Mouse (Mus musculus) heart, embryonic 10.5 days (tissue): ENCODE data around the gene Gm20532. TPM values are rescaled to one million over a fixed set of nuclear protein-coding genes. Genes with fewer than 3 reads are reported as not detected.

Source experiments
- DNase-seq: peaks from one replicate; pipeline ENCODE4 v3.0.0-alpha.2; 2017; ENCODE audit warnings: low spot score
- H3K27ac ChIP-seq: fragments of 300-500 bp; sonication (generic); 2 replicates; pipeline ENCODE4 v1.5.1; 2016; ENCODE audit warnings: mild to moderate bottlenecking
- H3K27me3 ChIP-seq: fragments of 300-500 bp; sonication (generic); 2 replicates; pipeline ENCODE4 v1.6.1; 2016; ENCODE audit warnings: mild to moderate bottlenecking; ENCODE audit not compliant: poor library complexity, insufficient read depth, severe bottlenecking
- H3K36me3 ChIP-seq: fragments of 300-500 bp; sonication (generic); 2 replicates; pipeline ENCODE4 v1.6.1; 2016; ENCODE audit warnings: mild to moderate bottlenecking, moderate library complexity
- H3K4me1 ChIP-seq: fragments of 300-500 bp; sonication (generic); 2 replicates; pipeline ENCODE4 v1.6.1; 2016; ENCODE audit warnings: mild to moderate bottlenecking
- H3K4me3 ChIP-seq: fragments of 300-500 bp; sonication (generic); 2 replicates; pipeline ENCODE4 v1.5.1; 2016; ENCODE audit warnings: mild to moderate bottlenecking, moderate library complexity
- H3K9me3 ChIP-seq: fragments of 300-500 bp; sonication (generic); 2 replicates; pipeline ENCODE4 v1.6.1; 2016; ENCODE audit warnings: mild to moderate bottlenecking, moderate library complexity
- WGBS: fragments of 180-500 bp; shearing (Covaris S2); methylation state at CpG from one replicate; pipeline ENCODE4 v1.1.7; 2016; 5-methylcytosine and 5-hydroxymethylcytosine counted together
- polyA plus RNA-seq: library from polyadenylated mRNA; unstranded; fragments of >200 nt; fragmentation: Nextera tagmentation; extraction: Ambion mirVana; gene quantifications from 2 replicates; pipeline ENCODE4 v1.2.1, GENCODE M21; 2016

Gene Gm20532
- polyA plus RNA-seq, 1 experiment from 2014 or later: not detected

DNA sequence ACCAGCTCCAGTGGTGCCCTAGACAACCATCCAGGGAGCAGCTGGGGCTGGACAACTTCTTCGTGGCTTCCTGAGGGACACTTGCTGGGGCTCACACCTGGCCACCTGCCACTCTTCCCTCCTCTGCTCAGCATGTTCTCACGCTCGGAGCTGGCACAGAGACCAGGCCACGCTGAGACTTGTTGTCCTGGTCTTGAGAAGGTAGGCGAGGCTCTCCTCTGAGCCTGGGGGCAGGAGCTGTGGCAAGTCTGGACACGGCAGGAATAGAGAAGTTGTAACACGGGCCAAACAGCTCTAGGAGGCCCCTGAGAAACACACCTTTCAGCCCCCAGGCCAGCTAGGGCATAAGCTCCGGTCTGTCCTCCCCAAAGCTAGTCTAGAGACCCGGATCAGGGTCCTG, 32.5 kb upstream of the Gm20532 start:
- 76% methylated on average over 9 of the region's 9 CpGs for WGBS
- Histone ChIP-seq H3K36me3 (no peaks in the 10 kb centered on the region), H3K4me1 (peaks cover 47% of the 10 kb centered on the region), H3K9me3 (no peaks in the 10 kb centered on the region), H3K27me3 (peaks cover 18% of the 10 kb centered on the region; the same call in 1 of the 2 replicates), H3K4me3 (no peak overlapping the region), H3K27ac (no peak overlapping the region)
- DNase-seq: no peak

GRCm38 (mm10) chr2:26555076-26555475, 31.4 kb upstream of the Gm20532 start:
- H3K9me3 ChIP-seq: no peaks in the 10 kb centered on the region
- no peaks in the 10 kb centered on the region for H3K36me3 ChIP-seq
- peaks cover 41% of the 10 kb centered on the region for H3K4me1 ChIP-seq
- 0 out of 2 replicates have a peak overlapping the region, but pooled peaks have one; percentile 32 for H3K27ac ChIP-seq
- no peak for DNase-seq
- 82% methylated on average over 4 of the region's 4 CpGs for WGBS
- H3K27me3 ChIP-seq: peaks cover 18% of the 10 kb centered on the region; the same call in 1 of the 2 replicates
- H3K4me3 ChIP-seq: no peak overlapping the region

- Histone ChIP-seq H3K4me1 (peaks cover 43% of the 10 kb centered on the region), H3K4me3 (0 out of 2 replicates have a peak overlapping the region, but pooled peaks have one; percentile 23), H3K9me3 (no peaks in the 10 kb centered on the region), H3K27ac (peak overlapping the region; percentile 62), H3K27me3 (peaks cover 15% of the 10 kb centered on the region; the same call in 1 of the 2 replicates), H3K36me3 (no peaks in the 10 kb centered on the region)
- DNase-seq: no peak
- WGBS: 20% methylated on average over 4 of the region's 4 CpGs
Observed at GRCm38 (mm10) chr2:26556535-26556993, 29.9 kb upstream of the Gm20532 start.

DNA sequence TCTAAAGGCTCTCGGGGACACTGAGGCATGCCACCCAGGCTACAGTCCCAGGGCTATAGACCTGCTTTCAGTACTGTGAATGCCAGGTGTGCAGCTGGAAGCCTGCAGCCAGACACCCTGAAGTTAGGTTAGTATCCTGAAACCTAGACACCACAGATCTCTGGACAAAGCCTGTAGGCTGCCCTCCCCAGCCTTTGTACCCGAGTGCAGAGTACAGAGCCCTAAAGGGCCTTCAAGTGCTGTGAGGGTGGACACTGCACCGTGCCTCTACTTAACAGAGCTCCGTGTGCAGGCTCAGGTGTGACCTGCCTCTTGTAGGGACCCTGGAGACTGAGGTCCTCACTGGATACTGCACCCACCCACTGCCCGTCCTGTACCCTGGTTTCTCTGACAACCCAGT, 25.9 kb upstream of the Gm20532 start:
- no peaks in the 10 kb centered on the region for H3K36me3 ChIP-seq
- 74% methylated on average over 5 of the region's 5 CpGs for WGBS
- H3K4me1 ChIP-seq: peaks cover 33% of the 10 kb centered on the region
- H3K27ac ChIP-seq: peak overlapping the region; percentile 48; the same call in 1 of the 2 replicates
- H3K4me3 ChIP-seq: no peak overlapping the region
- H3K9me3 ChIP-seq: no peaks in the 10 kb centered on the region
- no peak for DNase-seq
- 0 out of 2 replicates have a peak, but pooled peaks cover 4% of the 10 kb centered on the region for H3K27me3 ChIP-seq

DNA sequence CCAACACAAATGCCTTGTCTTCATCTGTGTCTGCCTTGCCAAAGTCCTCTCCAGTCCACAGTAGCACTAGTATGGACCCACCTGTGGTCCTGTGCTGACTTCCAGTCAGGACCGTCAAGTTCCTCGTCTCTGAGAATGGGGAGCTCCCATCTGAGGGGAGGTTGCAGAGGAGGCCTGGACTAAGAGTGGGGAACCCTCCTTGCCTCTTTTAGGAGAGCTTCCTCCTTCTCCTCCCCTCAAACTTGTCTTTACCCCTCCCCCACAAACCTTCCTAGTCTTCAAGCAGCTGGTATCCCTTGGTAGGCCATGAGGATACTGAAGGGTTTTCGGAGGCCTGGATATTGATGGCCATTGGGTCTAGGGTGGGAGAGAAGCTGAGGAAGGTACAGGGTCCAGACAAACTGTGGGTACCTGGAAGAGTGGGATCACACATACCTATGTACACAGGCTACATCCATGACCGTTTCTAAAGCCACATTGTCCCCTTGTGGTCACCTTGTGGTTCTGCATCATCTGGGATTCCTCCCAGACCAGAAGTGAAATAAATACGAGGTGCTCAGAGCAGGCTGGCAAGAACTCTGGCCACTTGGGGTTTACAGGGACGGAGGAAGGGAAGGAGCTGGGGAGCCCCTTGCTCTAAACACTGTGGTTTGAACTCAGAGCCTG, 25.0 kb upstream of the Gm20532 start:
- Histone ChIP-seq H3K27me3 (0 out of 2 replicates have a peak, but pooled peaks cover 4% of the 10 kb centered on the region), H3K4me3 (no peak overlapping the region), H3K36me3 (no peaks in the 10 kb centered on the region), H3K27ac (peak overlapping the region; percentile 11; the same call in 1 of the 2 replicates), H3K9me3 (no peaks in the 10 kb centered on the region), H3K4me1 (peaks cover 32% of the 10 kb centered on the region)
- no peak for DNase-seq
- 42% methylated on average over 6 of the region's 6 CpGs for WGBS

DNA sequence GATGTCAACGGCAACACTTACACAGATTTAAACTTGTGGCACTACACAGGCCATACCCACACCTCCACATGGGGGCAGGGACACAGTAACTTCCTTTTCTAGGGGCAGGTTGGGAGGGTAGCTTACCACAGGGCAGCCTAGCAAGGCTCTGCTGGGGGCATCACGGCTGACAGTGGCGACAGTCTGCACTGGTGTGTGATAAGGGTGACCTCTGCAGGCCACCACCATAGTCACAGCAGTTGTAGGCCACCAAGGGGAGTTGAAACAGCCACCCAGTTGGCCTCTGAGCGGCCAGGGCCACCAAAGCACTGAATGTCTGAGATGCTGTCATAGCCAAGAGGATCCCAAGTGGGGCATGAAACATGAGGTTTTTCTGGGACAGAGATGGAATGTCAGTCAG, 20.2 kb upstream of the Gm20532 start:
- 13% methylated on average over 4 of the region's 4 CpGs for WGBS
- Histone ChIP-seq H3K27ac (no peak overlapping the region; the same call in 1 of the 2 replicates), H3K9me3 (no peaks in the 10 kb centered on the region), H3K4me3 (no peak overlapping the region), H3K27me3 (0 out of 2 replicates have a peak, but pooled peaks cover 4% of the 10 kb centered on the region), H3K36me3 (no peaks in the 10 kb centered on the region), H3K4me1 (peaks cover 26% of the 10 kb centered on the region)
- DNase-seq: no peak

- peaks cover 56% of the 10 kb centered on the region for H3K4me1 ChIP-seq
- H3K27ac ChIP-seq: peak overlapping the region; percentile 68; the same call in 1 of the 2 replicates
- no peaks in the 10 kb centered on the region for H3K36me3 ChIP-seq
- no peaks in the 10 kb centered on the region for H3K27me3 ChIP-seq
- no peaks in the 10 kb centered on the region for H3K9me3 ChIP-seq
- WGBS: 3% methylated on average over 3 of the region's 3 CpGs
- no peak overlapping the region for H3K4me3 ChIP-seq
- peak; percentile 87 for DNase-seq
Observed at GRCm38 (mm10) chr2:26570034-26570433, 16.4 kb upstream of the Gm20532 start.

DNA sequence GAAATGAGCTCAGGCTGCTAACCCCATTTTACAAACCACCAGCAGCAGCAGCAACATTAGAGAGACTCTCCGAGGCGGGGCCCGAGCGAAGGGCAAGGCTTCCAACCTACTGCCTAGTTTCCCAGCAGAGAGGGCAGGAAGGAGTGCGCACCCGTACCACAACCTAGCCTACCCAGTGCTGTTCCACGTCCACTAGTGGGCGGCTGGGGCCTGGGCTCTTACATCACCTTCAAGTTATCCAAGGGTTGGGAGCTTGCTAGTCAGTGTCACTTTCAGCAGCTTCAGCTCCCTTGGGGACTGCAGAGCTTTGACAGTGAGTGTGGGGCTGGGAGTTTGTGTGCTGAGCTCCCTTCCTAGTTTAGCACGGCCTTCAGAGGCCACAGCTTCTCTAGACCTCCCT, 15.0 kb upstream of the Gm20532 start:
- peak overlapping the region; percentile 68 for H3K27ac ChIP-seq
- DNase-seq: no peak
- no peaks in the 10 kb centered on the region for H3K27me3 ChIP-seq
- no peaks in the 10 kb centered on the region for H3K9me3 ChIP-seq
- H3K4me1 ChIP-seq: peaks cover 65% of the 10 kb centered on the region
- WGBS: 62% methylated on average over 9 of the region's 9 CpGs
- H3K36me3 ChIP-seq: no peaks in the 10 kb centered on the region
- H3K4me3 ChIP-seq: 0 out of 2 replicates have a peak overlapping the region, but pooled peaks have one; percentile 27

DNA sequence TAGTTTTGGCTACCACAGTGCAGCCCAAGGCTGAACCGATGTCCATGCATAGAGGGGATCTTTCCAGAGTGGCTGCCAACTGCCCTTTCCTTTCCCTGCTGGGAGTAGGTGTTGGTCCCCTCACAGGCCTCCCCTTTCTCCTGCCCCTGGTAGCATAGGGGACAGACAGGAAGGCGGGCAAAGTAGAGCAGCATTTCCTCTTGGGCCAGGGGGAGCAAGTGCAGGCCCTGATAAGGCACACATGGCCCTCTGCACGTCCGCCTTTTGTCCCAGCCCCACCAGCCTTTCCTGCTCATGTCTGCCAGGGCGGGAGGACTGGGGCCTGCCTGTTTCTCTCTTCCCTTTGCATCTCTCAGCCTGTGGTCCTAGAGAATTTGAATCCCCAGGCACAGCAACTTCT, 14.6 kb upstream of the Gm20532 start:
- no peaks in the 10 kb centered on the region for H3K36me3 ChIP-seq
- H3K9me3 ChIP-seq: no peaks in the 10 kb centered on the region
- H3K4me3 ChIP-seq: 0 out of 2 replicates have a peak overlapping the region, but pooled peaks have one; percentile 27
- peak; percentile 92 for DNase-seq
- H3K4me1 ChIP-seq: peaks cover 67% of the 10 kb centered on the region
- H3K27ac ChIP-seq: peak overlapping the region; percentile 68
- H3K27me3 ChIP-seq: no peaks in the 10 kb centered on the region
- 32% methylated on average over 5 of the region's 5 CpGs for WGBS

- peaks cover 82% of the 10 kb centered on the region for H3K4me1 ChIP-seq
- DNase-seq: no peak
- H3K27ac ChIP-seq: peak overlapping the region; percentile 60
- WGBS: 55% methylated on average over 12 of the region's 12 CpGs
- no peaks in the 10 kb centered on the region for H3K9me3 ChIP-seq
- H3K4me3 ChIP-seq: no peak overlapping the region
- H3K27me3 ChIP-seq: no peaks in the 10 kb centered on the region
- H3K36me3 ChIP-seq: no peaks in the 10 kb centered on the region
Observed at GRCm38 (mm10) chr2:26573396-26573795, 13.0 kb upstream of the Gm20532 start.

DNA sequence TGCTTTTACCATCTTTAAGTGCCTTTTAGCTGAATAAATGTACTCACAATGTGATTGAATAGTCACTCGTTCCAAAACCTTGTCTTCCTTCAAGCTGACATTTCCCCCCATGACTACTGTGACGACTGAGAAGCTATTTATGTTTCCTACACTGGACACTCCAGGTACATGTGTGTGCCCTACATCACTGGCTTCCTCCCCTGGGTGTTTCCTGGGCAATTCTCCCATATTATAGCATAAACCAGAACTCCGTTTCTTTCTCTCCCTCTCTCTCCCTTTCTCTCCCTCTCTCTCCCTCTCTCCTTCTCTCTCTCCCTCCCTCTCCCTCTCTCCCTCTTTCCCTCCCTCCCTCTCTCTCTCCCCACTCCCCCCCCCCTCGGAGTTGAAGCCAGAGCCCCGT, 12.6 kb upstream of the Gm20532 start:
- Histone ChIP-seq H3K27me3 (no peaks in the 10 kb centered on the region), H3K4me1 (peaks cover 86% of the 10 kb centered on the region), H3K9me3 (no peaks in the 10 kb centered on the region), H3K4me3 (no peak overlapping the region), H3K36me3 (no peaks in the 10 kb centered on the region), H3K27ac (peak overlapping the region; percentile 60)
- WGBS: 28% methylated on average over 5 of the region's 5 CpGs
- DNase-seq: no peak

- Histone ChIP-seq H3K4me3 (no peak overlapping the region), H3K27ac (peak overlapping the region; percentile 82), H3K9me3 (no peaks in the 10 kb centered on the region), H3K4me1 (peaks cover 92% of the 10 kb centered on the region), H3K36me3 (no peaks in the 10 kb centered on the region), H3K27me3 (no peaks in the 10 kb centered on the region)
- WGBS: 38% methylated on average over 5 of the region's 5 CpGs
- no peak for DNase-seq
Observed at GRCm38 (mm10) chr2:26574862-26575261, 11.6 kb upstream of the Gm20532 start.

- WGBS: 51% methylated on average over 1 of the region's 1 CpGs
- no peak for DNase-seq
Observed at GRCm38 (mm10) chr2:26575378-26575777, 11.1 kb upstream of the Gm20532 start.

More at GRCm38 (mm10) chr2:26575378-26575777, 11.1 kb upstream of the Gm20532 start:
- H3K27ac ChIP-seq: peak overlapping the region; percentile 82
- peak overlapping the region; percentile 19; the same call in 1 of the 2 replicates for H3K4me3 ChIP-seq
- peaks cover 93% of the 10 kb centered on the region for H3K4me1 ChIP-seq
- no peaks in the 10 kb centered on the region for H3K27me3 ChIP-seq
- H3K9me3 ChIP-seq: no peaks in the 10 kb centered on the region
- H3K36me3 ChIP-seq: no peaks in the 10 kb centered on the region
